Mouse (Mus musculus) cerebellum, adult 9-11 months (tissue): ENCODE results near the gene B4galnt3.
A peak's percentile ranks its signal among the peaks of the same experiment; 100 is the strongest.

Source experiments
- DNase-seq: peaks from one replicate; pipeline ENCODE4 v3.0.0; 2022

Gene B4galnt3

DNA sequence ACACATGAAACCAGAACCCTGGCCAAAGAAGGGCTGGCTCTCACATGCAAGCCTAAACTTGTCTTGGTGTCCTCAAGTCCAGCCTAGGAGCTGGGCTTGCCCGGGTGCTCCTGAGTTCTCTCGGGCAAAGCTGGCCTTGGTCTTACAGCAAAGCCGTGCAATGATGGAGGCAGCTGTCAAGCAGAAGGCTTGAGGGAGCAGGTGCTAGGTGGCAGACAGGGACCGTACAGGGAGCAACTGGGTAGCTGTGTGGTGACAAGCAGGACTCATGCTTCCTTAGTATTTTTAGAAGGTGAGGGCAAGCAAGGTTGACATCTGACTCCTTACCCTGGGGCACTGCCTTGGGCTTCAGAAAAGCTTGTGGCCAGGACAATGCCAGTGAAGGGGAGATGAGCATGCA lies 110.6 kb downstream of the B4galnt3 start:
- no peak for DNase-seq

- no peak for DNase-seq
Observed at GRCm38 (mm10) chr6:120182160-120182559, 112.2 kb downstream of the B4galnt3 start.

DNA sequence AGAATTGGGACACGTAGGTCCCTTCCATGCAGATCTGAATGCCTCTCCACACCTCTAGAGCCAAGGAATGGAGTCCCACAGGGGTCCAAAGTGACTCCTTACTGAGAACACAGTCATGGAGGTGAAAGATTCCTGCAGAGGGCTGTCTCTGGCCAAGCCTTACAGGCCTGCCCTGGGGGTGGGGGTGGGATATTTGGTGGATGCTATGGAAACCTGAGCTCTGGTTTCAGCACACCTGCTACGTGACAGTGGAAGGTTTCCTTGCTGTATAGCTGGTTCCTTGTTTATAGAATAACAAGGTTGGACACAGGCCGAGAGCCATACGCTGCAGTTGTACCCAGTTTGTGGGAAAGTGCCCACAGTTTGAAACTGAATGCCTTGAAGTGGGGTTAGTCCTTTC lies 113.9 kb downstream of the B4galnt3 start:
- DNase-seq: no peak

- DNase-seq: no peak
Observed at GRCm38 (mm10) chr6:120179756-120180206, 114.6 kb downstream of the B4galnt3 start.

DNA sequence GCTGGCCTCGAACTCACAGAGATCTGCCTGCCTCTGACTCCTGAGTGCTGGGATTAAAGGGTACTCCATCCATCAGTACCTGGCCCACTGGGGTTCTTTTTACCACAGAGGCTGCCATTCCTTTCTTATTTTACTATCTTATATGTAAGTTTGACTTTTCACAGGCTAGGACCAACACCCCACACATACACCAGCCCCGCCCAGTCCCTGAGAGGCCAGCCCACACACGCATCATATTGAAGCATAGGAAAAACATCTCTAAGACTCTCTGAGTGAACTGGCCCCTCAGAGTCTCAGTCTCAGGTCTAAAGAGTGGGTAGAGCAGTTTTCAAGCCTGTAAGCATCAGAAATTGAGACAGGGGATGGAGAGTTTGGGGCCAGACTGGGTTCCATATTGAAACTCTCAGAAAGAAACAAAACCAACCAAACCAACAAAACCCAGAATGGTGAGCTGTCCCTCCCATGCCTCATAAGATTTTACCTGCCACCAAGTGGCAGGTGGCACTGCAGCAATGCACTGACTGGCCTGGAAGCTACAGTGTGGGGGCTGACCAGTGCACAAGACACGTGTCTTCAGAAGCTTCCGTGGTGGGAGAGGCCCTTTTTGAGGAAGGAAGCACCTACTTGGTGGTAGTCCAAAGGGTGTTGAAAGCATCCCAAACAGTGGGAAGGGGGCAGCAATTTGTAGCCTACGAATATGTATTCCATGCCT lies 115.2 kb downstream of the B4galnt3 start:
- DNase-seq: no peak

- no peak for DNase-seq
Observed at GRCm38 (mm10) chr6:120175650-120176049, 118.7 kb downstream of the B4galnt3 start.

GRCm38 (mm10) chr6:120174602-120175115 lies 119.7 kb downstream of the B4galnt3 start:
- DNase-seq: no peak

GRCm38 (mm10) chr6:120174028-120174601 lies 120.2 kb downstream of the B4galnt3 start:
- DNase-seq: no peak

DNA sequence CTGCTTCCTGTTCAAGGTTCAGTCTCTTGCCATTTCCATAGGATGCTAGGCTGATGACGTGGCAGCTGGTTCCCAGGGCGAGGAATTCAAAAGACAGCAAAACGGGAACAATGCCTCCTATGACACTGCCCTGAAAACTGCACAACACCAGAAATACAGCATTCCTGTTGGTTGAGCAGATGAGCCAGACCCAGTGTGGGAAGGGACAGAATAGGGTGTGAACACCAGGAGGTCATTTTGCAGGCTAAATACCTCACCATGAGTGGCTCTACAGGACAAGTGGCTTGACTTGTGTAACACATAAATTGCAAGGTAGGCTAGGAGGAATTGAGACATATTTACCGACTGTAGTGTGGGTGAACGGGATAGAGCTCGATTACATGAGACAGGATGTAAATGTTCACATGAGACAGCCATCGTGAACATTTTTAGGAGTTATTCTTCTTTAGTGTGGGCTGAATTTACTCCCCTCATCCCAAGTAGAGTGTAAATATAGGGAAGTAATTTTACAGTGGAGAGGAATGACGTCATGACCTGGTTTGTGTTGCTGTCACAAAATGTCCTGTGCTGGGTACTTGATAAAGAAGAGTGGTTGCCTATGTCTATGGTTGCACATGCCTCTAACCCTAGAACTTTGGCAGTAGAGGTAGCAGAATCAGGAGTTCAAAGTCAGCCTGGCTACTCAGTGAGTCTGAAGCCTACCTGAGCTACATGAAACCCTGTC lies 121.9 kb downstream of the B4galnt3 start:
- no peak for DNase-seq

DNA sequence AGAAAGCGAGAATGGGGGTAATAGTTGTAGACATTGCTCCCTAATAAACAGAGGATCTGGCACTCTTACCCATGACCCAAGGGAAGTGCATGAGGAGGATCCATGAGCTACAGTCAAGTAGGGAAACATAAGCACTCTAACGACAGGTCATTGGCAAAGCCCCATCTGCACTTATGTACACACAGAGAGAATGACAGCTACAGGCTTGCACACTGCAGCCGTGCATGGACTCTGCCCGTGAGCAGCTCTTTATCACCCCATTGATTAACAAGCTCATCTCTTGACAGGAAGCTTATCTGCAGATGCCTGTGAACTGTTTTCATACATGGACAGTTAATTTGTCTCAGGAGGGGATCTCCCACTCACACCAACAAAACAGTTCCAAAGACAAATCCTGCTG lies 126.8 kb downstream of the B4galnt3 start:
- DNase-seq: no peak

- no peak for DNase-seq
Observed at GRCm38 (mm10) chr6:120164765-120165164, 129.6 kb downstream of the B4galnt3 start.

DNA sequence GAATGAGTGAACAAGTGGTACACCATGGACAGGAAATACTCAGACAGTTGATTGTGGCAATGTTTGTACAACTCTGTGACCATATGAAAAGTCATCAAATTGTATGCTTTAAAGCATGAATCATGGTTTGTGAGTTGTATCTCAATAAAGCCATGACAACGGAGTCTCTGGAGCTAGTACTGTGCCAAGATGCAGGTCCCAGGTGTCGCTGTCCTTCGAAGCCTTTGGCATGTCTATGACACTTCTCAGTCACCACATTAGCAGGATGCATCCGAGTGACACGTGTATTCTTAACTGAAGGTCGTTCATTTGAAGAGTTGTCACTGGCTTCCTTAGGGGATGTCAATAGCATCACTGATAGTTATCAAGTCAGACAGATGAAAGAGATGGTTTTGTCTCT lies 131.4 kb downstream of the B4galnt3 start:
- no peak for DNase-seq

- DNase-seq: peak; percentile 14
Observed at GRCm38 (mm10) chr6:120159133-120159901, 135.0 kb downstream of the B4galnt3 start.

- DNase-seq: no peak
Observed at GRCm38 (mm10) chr6:120157479-120157878, 136.9 kb downstream of the B4galnt3 start.

GRCm38 (mm10) chr6:120155510-120155909 lies 138.8 kb downstream of the B4galnt3 start:
- DNase-seq: no peak

DNA sequence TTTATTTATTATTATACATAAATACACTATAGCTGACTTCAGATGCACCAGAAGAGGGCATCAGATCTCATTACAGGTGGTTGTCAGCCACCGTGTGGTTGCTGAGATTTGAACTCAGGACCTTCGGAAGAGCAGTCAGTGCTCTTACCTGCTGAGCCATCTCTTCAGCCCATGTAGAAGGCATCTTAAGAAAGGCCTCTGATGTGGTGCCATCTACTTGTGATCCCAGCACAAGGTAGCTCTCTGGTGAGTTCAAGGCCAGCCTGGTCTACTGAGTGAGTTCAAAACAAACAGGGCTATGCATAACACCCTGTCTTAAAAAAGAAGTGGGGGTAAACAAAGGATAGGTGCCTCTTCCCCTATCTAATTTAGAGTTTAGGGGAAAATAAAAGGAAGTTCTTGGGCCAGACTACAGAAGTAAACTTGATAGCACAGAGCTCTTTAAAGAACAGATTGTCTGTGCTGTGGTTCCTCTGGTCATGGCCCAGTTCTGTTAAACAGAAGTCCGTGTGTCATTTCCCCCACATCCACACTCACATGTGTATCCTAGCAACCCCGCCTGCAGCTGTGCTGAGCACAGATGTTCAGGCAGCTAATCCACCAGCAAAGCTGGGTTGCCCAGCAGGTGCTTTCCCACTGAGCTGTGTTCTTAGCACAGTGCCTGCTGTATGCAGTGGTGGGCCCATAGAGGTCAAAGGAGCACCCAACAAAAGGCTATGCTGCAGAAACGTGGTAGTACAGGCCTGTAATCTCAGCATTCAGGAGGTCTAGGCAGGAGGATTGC lies 139.6 kb downstream of the B4galnt3 start:
- DNase-seq: no peak
